Mouse (Mus musculus) midbrain, embryonic 11.5 days (tissue): Measurements from ENCODE around the gene Gm39566. TPM values are rescaled to one million over a fixed set of nuclear protein-coding genes. Genes with fewer than 3 reads are reported as not detected.

Experiments
- ATAC-seq: fragments of 200-750 bp; cut with Nextera tagmentation; 2 replicates; pipeline ENCODE4 v1.8.0; 2017; ENCODE audit warnings: moderate TSS enrichment, moderate library complexity; ENCODE audit not compliant: low FRiP score
- DNase-seq: peaks from one replicate; pipeline ENCODE4 v3.0.0; 2015; ENCODE audit warnings: low spot score; ENCODE audit errors: missing footprints
- H3K27ac ChIP-seq: fragments of 300-500 bp; sonication (generic); 2 replicates; pipeline ENCODE4 v1.5.1; 2014; ENCODE audit warnings: low read depth, low read length
- H3K27me3 ChIP-seq: fragments of 300-500 bp; sonication (generic); 2 replicates; pipeline ENCODE4 v1.6.1; 2014; ENCODE audit warnings: mild to moderate bottlenecking, low read length, moderate library complexity, mixed read lengths; ENCODE audit not compliant: control insufficient read depth, insufficient read depth
- H3K36me3 ChIP-seq: fragments of 300-500 bp; sonication (generic); 2 replicates; pipeline ENCODE4 v1.6.1; 2014; ENCODE audit warnings: mild to moderate bottlenecking, low read length, moderate library complexity, mixed read lengths; ENCODE audit not compliant: control insufficient read depth, insufficient read depth
- H3K4me1 ChIP-seq: fragments of 300-500 bp; sonication (generic); 2 replicates; pipeline ENCODE4 v1.6.1; 2014; ENCODE audit warnings: low read length; ENCODE audit not compliant: control insufficient read depth, insufficient read depth
- H3K4me2 ChIP-seq: fragments of 300-500 bp; sonication (generic); 2 replicates; pipeline ENCODE4 v1.6.1; 2014; ENCODE audit warnings: mild to moderate bottlenecking, moderate library complexity
- H3K4me3 ChIP-seq: fragments of 300-500 bp; sonication (generic); 2 replicates; pipeline ENCODE4 v1.5.1; 2014; ENCODE audit warnings: low read depth, low read length
- H3K9ac ChIP-seq: fragments of 300-500 bp; sonication (generic); 2 replicates; pipeline ENCODE4 v1.6.1; 2014; ENCODE audit warnings: low read length
- H3K9me3 ChIP-seq: fragments of 300-500 bp; sonication (generic); 2 replicates; pipeline ENCODE4 v1.6.1; 2016; ENCODE audit warnings: low read length; ENCODE audit not compliant: control insufficient read depth
- WGBS: fragments of 180-500 bp; shearing (Covaris S2); extraction: QIAGEN DNeasy Blood & Tissue Kit; methylation state at CpG from one replicate; pipeline ENCODE4 v1.1.7; 2014; 5-methylcytosine and 5-hydroxymethylcytosine counted together
- polyA plus RNA-seq: library from polyadenylated mRNA; unstranded; fragments of >200 nt; fragmentation: Nextera tagmentation; extraction: Ambion mirVana; gene quantifications from 2 replicates; pipeline ENCODE4 v1.2.1, GENCODE M21; 2014

Gm39566 gene
- polyA plus RNA-seq, 1 experiment from 2014 or later, result not detected

DNA sequence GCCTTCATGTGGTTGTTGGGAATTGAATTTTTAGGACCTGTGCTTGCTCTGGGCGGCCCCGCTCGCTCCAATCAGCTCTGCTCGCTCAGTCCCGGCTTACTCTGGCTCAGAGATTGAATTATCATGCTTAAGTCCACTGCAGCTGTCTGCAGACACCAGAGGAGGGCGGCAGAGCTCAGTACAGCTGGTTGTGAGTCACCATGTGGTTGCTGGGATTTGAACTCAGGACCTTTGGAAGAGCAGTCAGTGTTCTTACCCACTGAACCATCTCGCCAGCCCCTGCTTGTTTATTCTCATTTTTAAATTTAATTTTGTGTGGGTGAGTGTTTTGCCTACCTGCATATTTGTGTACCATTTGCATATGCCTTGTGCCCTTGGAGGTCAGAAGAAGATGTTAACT lies 51.5 kb downstream of the Gm39566 start:
- no peak for DNase-seq
- ATAC-seq, result no peak
- no peak overlapping the region for H3K27ac ChIP-seq
- H3K9ac ChIP-seq, result no peak overlapping the region
- H3K27me3 ChIP-seq, result no peaks in the 10 kb centered on the region
- H3K4me2 ChIP-seq, result no peak overlapping the region
- H3K4me1 ChIP-seq, result peaks cover 19% of the 10 kb centered on the region
- no peak overlapping the region for H3K4me3 ChIP-seq
- H3K36me3 ChIP-seq, result no peaks in the 10 kb centered on the region
- WGBS, result 69% methylated on average over 7 of the region's 7 CpGs
- H3K9me3 ChIP-seq, result no peaks in the 10 kb centered on the region

DNA sequence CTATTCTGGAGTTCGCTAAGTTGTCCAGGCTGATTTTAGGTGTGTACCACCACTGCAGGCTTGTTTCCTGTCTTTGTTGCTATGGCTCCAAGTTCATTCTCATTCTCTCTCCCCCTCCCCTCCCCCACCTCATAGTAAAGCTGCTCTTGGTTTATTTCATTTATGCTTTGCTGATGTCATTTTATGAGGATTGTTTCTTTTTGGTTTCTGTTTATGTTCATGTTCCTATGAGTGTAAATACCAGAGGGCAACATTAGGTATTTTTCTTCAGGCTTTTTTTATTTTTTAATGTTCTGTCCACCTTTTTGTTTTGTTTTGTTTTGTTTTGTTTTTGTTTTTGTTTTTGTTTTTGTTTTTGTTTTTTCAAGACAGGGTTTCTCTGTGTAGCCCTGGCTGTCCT lies 53.2 kb downstream of the Gm39566 start, which contains the start of gene Slc35g3:
Gene Slc35g3 (minus strand): TSS at position 101 of the 400 bp plus-strand sequence.
- no peaks in the 10 kb centered on the region for H3K9me3 ChIP-seq
- H3K4me2 ChIP-seq, result no peak within 1 kb of the TSS
- H3K9ac ChIP-seq, result no peak within 1 kb of the TSS
- DNase-seq (no peak), ATAC-seq (no peak)
- peaks cover 27% of the 10 kb centered on the region for H3K4me1 ChIP-seq
- H3K27me3 ChIP-seq, result no peaks in the 10 kb centered on the region
- H3K4me3 ChIP-seq, result no peak within 1 kb of the TSS
- WGBS, result 78% methylated on average over 1 of the region's 1 CpGs
- H3K27ac ChIP-seq, result no peak within 1 kb of the TSS
- no peaks in the 10 kb centered on the region for H3K36me3 ChIP-seq

Other genes with a start within 250 kb of the Gm39566 start
- 35.1 and 36.4 TPM in 2 replicates for gene Wrap53, start 235.0 kb downstream of the Gm39566 start, polyA plus RNA-seq
- 144 and 147 TPM in 2 replicates for gene Trp53, start 234.9 kb downstream of the Gm39566 start, polyA plus RNA-seq
- gene Atp1b2, start 209.4 kb downstream of the Gm39566 start, polyA plus RNA-seq, result 10.4 and 12.2 TPM in 2 replicates
- gene Shbg, start 197.4 kb downstream of the Gm39566 start, polyA plus RNA-seq, result not detected in 2 replicates
- gene Sat2, start 193.3 kb downstream of the Gm39566 start, polyA plus RNA-seq, result 13.1 and 16.8 TPM in 2 replicates
- 25.6 and 29.0 TPM in 2 replicates for gene Fxr2, start 182.3 kb downstream of the Gm39566 start, polyA plus RNA-seq
- 0.16 TPM in 1 of 2 replicates, not detected in the other for gene Sox15, start 160.0 kb downstream of the Gm39566 start, polyA plus RNA-seq
- gene Mpdu1, start 152.7 kb downstream of the Gm39566 start, polyA plus RNA-seq, result 31.2 and 34.5 TPM in 2 replicates
- 7.0 and 7.9 TPM in 2 replicates for gene Cd68, start 149.1 kb downstream of the Gm39566 start, polyA plus RNA-seq
- 877 and 900 TPM in 2 replicates for gene Eif4a1, start 142.9 kb downstream of the Gm39566 start, polyA plus RNA-seq
- gene Senp3, start 133.2 kb downstream of the Gm39566 start, polyA plus RNA-seq, result 80.6 and 90.8 TPM in 2 replicates
- gene Tnfsf13, start 129.5 kb downstream of the Gm39566 start, polyA plus RNA-seq, result not detected in 2 replicates
- gene Tnfsf12, start 119.4 kb downstream of the Gm39566 start, polyA plus RNA-seq, result 2.0 and 2.8 TPM in 2 replicates
- gene Tnfsfm13, start 119.2 kb downstream of the Gm39566 start, polyA plus RNA-seq, result 0.78 and 1.6 TPM in 2 replicates
- gene Polr2a, start 56.7 kb downstream of the Gm39566 start, polyA plus RNA-seq, result 52.4 and 54.1 TPM in 2 replicates
- gene Slc35g3, start 53.3 kb downstream of the Gm39566 start, polyA plus RNA-seq, result not detected in 2 replicates
- 0.90 and 0.91 TPM in 2 replicates for gene Zbtb4, start 49.4 kb downstream of the Gm39566 start, polyA plus RNA-seq
- gene Chrnb1, start 19.4 kb downstream of the Gm39566 start, polyA plus RNA-seq, result 0.67 and 0.79 TPM in 2 replicates
- 1.3 and 1.5 TPM in 2 replicates for gene Fgf11, start 13.4 kb downstream of the Gm39566 start, polyA plus RNA-seq
- gene Tmem102, start 9.7 kb downstream of the Gm39566 start, polyA plus RNA-seq, result 0.20 and 0.23 TPM in 2 replicates
- gene Spem2, start 3.2 kb upstream of the Gm39566 start, polyA plus RNA-seq, result not detected in 2 replicates
- gene Spem1, start 6.9 kb upstream of the Gm39566 start, polyA plus RNA-seq, result 0.12 TPM in 1 of 2 replicates, not detected in the other
- gene Nlgn2, start 22.5 kb upstream of the Gm39566 start, polyA plus RNA-seq, result 9.9 and 10.3 TPM in 2 replicates
- 285 and 287 TPM in 2 replicates for gene Tmem256, start 23.2 kb upstream of the Gm39566 start, polyA plus RNA-seq
- 61.7 and 65.3 TPM in 2 replicates for gene Plscr3, start 31.1 kb upstream of the Gm39566 start, polyA plus RNA-seq
- 0.44 and 0.48 TPM in 2 replicates for gene Tnk1, start 43.4 kb upstream of the Gm39566 start, polyA plus RNA-seq
- gene Tmem95, start 62.7 kb upstream of the Gm39566 start, polyA plus RNA-seq, result not detected in 2 replicates
- 3.1 and 3.9 TPM in 2 replicates for gene Kctd11, start 66.1 kb upstream of the Gm39566 start, polyA plus RNA-seq
- gene Acap1, start 80.2 kb upstream of the Gm39566 start, polyA plus RNA-seq, result 0.36 and 0.59 TPM in 2 replicates
- 15.3 and 17.8 TPM in 2 replicates for gene 2810408A11Rik, start 85.7 kb upstream of the Gm39566 start, polyA plus RNA-seq
- 15.6 and 16.3 TPM in 2 replicates for gene Neurl4, start 85.8 kb upstream of the Gm39566 start, polyA plus RNA-seq
- 92.2 and 95.8 TPM in 2 replicates for gene Gps2, start 98.6 kb upstream of the Gm39566 start, polyA plus RNA-seq
- 1,778 and 1,800 TPM in 2 replicates for gene Eif5a, start 106.7 kb upstream of the Gm39566 start, polyA plus RNA-seq
- gene Ybx2, start 120.5 kb upstream of the Gm39566 start, polyA plus RNA-seq, result 3.2 and 5.1 TPM in 2 replicates
- gene Slc2a4, start 132.9 kb upstream of the Gm39566 start, polyA plus RNA-seq, result 6.3 and 7.8 TPM in 2 replicates
- 2.3 and 2.7 TPM in 2 replicates for gene Cldn7, start 149.5 kb upstream of the Gm39566 start, polyA plus RNA-seq
- gene Ctdnep1, start 165.9 kb upstream of the Gm39566 start, polyA plus RNA-seq, result 20.7 and 22.6 TPM in 2 replicates
- gene Elp5, start 167.2 kb upstream of the Gm39566 start, polyA plus RNA-seq, result 150 and 151 TPM in 2 replicates
- gene Gabarap, start 175.8 kb upstream of the Gm39566 start, polyA plus RNA-seq, result 566 and 590 TPM in 2 replicates
- gene Phf23, start 180.5 kb upstream of the Gm39566 start, polyA plus RNA-seq, result 51.5 and 53.4 TPM in 2 replicates
- 29.0 and 30.0 TPM in 2 replicates for gene Dvl2, start 185.3 kb upstream of the Gm39566 start, polyA plus RNA-seq
- 46.5 and 47.8 TPM in 2 replicates for gene Acadvl, start 200.1 kb upstream of the Gm39566 start, polyA plus RNA-seq
- 11.2 and 15.2 TPM in 2 replicates for gene Dlg4, start 201.6 kb upstream of the Gm39566 start, polyA plus RNA-seq
- 0.23 and 0.51 TPM in 2 replicates for gene Asgr1, start 238.8 kb upstream of the Gm39566 start, polyA plus RNA-seq